Mouse (Mus musculus): ENCODE measurements around the gene Dars2.

- TF ChIP-seq POLR2A (IDR thresholded peaks at IDR 0.05; ENCODE audit: control insufficient read depth in 1 of 2, insufficient read depth in 1 of 2, low read depth in 1 of 2, low read length in 2 of 2, poor library complexity in 1 of 2) (peak; percentile 44 to 86; a peak in 3 of 4 replicates), TAL1 (IDR thresholded peaks at IDR 0.05; ENCODE audit: low read length) (no peak)
These were observed at the start of gene Dars2, which contains the start of gene Cenpl for GRCm38 (mm10) chr1:161070352-161071271.
